Mouse (Mus musculus) macrophage (primary cell): ENCODE results near the gene Ppp1r1a. TPM values are rescaled to one million over a fixed set of nuclear protein-coding genes. Genes with fewer than 3 reads are reported as not detected.

Experiments
- H3K27ac ChIP-seq: fragments of 350-480 bp; formaldehyde crosslinking; 2 replicates; pipeline ENCODE4 v1.9.0; 2021
- H3K36me3 ChIP-seq: fragments of 350-480 bp; formaldehyde crosslinking; 2 replicates; pipeline ENCODE4 v1.9.0; 2021; ENCODE audit errors: inconsistent target
- H3K4me3 ChIP-seq: fragments of 350-480 bp; formaldehyde crosslinking; 2 replicates; pipeline ENCODE4 v1.9.0; 2021; ENCODE audit errors: inconsistent target
- H3K79me2 ChIP-seq: fragments of 350-480 bp; formaldehyde crosslinking; 2 replicates; pipeline ENCODE4 v1.9.0; 2021; ENCODE audit errors: inconsistent target
- WGBS: methylation state at CpG from one replicate; pipeline ENCODE4 v1.1.7; 2026; ENCODE audit warnings: inconsistent platforms; ENCODE audit not compliant: missing documents; 5-methylcytosine and 5-hydroxymethylcytosine counted together
- polyA plus RNA-seq: library from polyadenylated mRNA; stranded (reverse); fragments of 250-400 nt; gene quantifications from 3 replicates; pipeline ENCODE4 v1.2.4, GENCODE M21; 2018; ENCODE audit warnings: inconsistent platforms

The Ppp1r1a gene
- polyA plus RNA-seq, 1 experiment from 2014 or later = 0.29 TPM

DNA sequence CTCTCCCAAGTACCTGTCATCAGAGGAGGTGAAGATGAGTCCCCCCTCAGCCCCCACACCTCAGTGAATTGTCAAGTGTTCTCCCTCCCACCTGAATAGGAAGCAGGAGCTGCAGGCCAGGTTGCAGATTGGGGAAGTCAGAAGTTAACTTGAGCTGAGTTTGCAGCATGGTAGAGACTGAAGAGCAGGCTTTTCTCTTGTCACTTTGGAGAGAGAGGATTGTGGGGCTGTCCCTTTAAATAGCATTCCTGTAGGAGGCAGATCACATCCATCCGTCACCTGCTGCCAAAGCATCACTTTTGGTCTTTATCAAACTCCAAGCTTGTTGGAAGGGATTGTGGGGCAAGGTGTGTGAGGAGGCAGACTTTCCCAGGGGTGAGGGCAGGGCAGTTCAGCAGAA is 37.1 kb downstream of the Ppp1r1a start:
- H3K27ac ChIP-seq = no peak overlapping the region
- no peaks in the 10 kb centered on the region for H3K79me2 ChIP-seq
- peaks cover 64% of the 10 kb centered on the region for H3K36me3 ChIP-seq
- WGBS = 90% methylated on average over 1 of the region's 1 CpGs
- H3K4me3 ChIP-seq = no peak overlapping the region

DNA sequence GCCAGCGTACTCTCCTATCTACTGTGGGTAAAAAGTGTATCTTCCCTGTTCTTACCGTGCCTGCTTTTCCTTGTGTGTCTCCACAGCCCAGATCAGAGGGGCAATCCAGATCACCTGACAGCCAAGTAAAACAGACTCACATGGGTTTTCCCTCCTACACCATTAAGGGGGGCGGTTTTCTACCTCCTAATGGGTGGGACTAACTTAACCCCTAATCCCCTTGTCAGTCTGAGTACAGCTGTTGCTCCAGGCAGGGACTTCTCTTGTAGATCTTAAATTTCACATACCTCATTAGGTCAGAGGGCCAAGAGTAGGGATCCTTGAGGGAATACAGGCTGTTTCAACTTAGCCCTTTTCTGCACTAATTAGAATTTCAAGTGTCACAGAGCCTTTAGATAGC is 39.6 kb downstream of the Ppp1r1a start:
- Histone ChIP-seq H3K4me3 (no peak overlapping the region), H3K79me2 (no peaks in the 10 kb centered on the region; the same call in 1 of the 2 replicates), H3K27ac (no peak overlapping the region), H3K36me3 (peaks cover 63% of the 10 kb centered on the region)
- 95% methylated on average over 3 of the region's 3 CpGs for WGBS

DNA sequence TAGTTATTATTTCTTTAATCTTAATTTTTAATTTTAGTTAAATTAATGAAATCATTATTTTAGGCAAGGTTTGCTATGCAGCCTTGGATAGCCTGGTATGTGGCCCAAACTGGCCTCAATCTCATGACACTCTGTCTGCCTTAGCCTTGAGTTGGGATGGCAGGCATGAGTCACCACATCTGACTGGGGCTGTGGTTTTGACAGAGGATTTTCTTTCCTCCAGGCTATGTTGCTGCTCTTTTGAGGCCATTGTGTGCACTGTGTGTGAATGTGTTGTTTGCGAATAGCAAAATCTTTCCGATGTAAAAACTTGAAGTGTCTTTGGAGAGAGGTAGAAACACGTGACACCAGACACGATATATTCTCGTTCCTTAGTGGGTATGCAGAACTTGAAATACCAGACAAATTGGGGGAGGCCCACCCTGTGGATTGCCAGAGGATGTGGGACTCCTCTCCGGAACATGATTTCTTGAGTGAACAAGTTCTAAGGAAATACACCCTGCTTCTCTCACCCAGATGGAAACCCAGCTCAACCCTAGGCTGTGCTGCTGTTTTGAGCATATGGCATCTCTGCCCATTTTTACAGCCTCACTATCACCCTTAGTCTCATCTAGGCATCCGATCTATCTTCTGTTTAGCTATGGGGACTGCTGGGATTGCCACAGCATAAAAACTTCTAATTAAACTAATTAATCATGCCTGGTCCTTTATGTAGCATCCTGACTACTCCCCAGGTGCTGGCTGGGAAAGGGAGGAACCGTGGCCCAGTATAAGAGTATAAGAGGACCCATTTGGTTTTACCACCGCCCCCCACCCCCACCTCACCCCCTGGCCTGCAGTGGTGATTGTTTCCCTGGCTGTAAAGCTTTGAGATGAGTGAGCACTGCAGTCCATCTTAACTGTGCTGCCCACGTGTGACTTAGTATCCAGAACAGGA is 41.3 kb downstream of the Ppp1r1a start:
- Histone ChIP-seq H3K36me3 (peaks cover 80% of the 10 kb centered on the region), H3K27ac (peak overlapping the region; percentile 33), H3K4me3 (no peak overlapping the region), H3K79me2 (no peaks in the 10 kb centered on the region; the same call in 1 of the 2 replicates)
- WGBS = 93% methylated on average over 10 of the region's 10 CpGs

DNA sequence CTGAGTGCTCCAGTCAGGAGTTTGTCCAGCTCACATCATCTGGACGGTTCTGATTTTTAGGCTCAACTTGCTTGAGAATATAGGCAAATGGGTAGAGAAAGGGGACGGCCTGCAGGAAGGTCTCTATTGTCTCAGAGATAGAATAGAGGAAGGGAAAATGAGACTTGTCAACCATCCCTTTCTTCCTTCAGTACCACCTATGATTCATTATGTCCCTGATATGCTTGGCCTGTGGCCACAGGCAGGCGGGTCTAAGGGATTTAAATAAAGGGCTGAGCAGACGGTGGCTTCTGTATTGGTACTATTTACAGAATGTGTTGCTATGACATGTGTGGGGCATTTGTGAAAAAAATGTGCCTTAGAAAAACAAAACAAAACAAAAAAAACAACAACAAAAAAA is 49.5 kb downstream of the Ppp1r1a start:
- Histone ChIP-seq H3K79me2 (peaks cover 16% of the 10 kb centered on the region; the same call in 1 of the 2 replicates), H3K27ac (no peak overlapping the region), H3K36me3 (peaks cover 69% of the 10 kb centered on the region), H3K4me3 (no peak overlapping the region)
- 68% methylated on average over 4 of the region's 4 CpGs for WGBS

DNA sequence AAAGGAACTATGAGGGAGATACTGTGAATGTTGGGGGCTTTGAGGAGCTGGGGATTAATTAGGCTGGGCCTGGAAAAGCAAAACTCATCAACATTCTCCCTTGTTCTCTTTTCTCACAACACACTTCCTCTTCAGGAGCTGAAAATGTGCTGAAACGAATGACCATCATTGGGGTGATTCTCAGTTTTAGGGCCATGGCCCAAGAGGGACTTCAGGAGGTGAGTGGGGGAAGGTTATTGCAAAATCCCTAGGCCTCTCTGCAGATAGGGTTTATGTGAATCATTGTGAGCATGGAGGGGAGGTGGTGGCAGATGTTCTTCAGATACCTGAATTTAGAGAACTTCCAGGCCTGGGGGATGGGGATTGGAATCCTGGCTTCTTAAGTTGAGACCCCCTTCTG is 51.1 kb downstream of the Ppp1r1a start:
- Histone ChIP-seq H3K79me2 (peaks cover 31% of the 10 kb centered on the region; the same call in 1 of the 2 replicates), H3K27ac (peak overlapping the region; percentile 61), H3K4me3 (no peak overlapping the region), H3K36me3 (peaks cover 69% of the 10 kb centered on the region)
- 0% methylated on average over 1 of the region's 1 CpGs for WGBS

DNA sequence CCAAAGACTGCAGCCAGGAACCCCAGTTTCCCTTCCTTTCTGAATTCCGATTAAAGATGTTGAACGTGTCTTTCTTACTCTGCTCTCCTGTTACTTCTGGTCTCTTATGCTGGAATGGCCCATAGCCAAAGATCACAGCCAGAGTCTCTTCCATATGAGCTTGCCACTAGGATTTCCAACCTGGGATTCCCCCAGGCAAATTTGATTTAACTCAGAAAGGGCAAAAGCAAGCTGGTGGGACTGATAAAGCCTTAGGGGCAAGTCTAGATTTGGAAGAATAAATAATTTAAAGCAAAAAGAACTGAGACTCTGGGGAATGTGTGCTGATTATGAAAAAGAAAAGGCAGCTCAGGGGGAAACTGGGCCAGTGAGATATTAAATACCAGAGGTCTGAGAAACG is 52.7 kb downstream of the Ppp1r1a start:
- no peak overlapping the region for H3K4me3 ChIP-seq
- H3K36me3 ChIP-seq = peaks cover 69% of the 10 kb centered on the region
- 93% methylated on average over 3 of the region's 3 CpGs for WGBS

DNA sequence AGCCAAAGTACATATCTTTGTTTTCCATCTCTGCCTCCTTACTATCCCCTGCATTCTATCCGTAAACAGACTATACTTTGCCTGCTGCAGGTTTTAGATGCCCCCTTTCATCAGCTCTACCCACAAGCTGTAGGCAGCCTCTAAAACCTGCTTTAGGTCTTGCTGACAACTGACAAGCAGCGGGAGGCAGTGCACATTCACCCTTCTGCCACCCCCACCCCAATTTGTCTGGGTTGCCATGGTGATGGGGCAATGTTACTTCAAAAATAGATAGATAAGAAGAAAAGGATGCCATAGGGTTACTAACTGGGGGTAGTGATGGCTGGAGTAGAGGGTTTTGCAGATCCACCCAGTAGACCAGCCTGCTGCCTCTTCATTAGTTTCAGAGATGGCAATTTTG is 53.3 kb downstream of the Ppp1r1a start:
- H3K36me3 ChIP-seq = peaks cover 68% of the 10 kb centered on the region

More for the DNA sequence above, 52.7 kb downstream of the Ppp1r1a start:
- H3K79me2 ChIP-seq = peaks cover 24% of the 10 kb centered on the region; the same call in 1 of the 2 replicates
- no peak overlapping the region for H3K27ac ChIP-seq

DNA sequence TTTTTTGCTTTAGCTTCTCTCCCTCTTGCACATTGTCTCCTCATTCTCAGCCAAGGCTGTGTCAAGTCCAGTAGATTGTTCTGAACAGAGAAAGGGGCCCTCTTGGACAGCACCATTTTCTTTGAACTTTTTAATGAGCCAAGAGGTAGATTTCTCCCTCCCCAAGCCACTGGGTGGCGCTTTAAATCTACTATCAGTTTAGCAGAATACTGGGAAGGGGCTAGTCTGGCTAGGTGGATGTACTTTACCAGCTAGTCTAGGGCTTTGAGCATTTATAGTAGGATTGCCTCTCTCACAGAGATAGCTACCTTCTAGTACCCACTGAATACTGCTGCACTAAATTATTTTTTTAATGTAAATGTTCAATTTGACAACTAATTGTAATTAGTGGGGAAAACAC is 55.3 kb downstream of the Ppp1r1a start:
- 70% methylated on average over 1 of the region's 1 CpGs for WGBS
- H3K4me3 ChIP-seq = no peak overlapping the region
- peaks cover 84% of the 10 kb centered on the region for H3K36me3 ChIP-seq
- H3K79me2 ChIP-seq = peaks cover 28% of the 10 kb centered on the region; the same call in 1 of the 2 replicates
- no peak overlapping the region for H3K27ac ChIP-seq

More for the DNA sequence above, 53.3 kb downstream of the Ppp1r1a start:
- Histone ChIP-seq H3K27ac (no peak overlapping the region), H3K4me3 (no peak overlapping the region), H3K79me2 (peaks cover 24% of the 10 kb centered on the region; the same call in 1 of the 2 replicates)
- WGBS = 100% methylated on average over 2 of the region's 2 CpGs

Other genes starting within 250 kb of the Ppp1r1a start
- 0.93 to 14.5 TPM (median 3.7 TPM) in 3 replicates for gene Gpr84, start 227.4 kb downstream of the Ppp1r1a start, polyA plus RNA-seq
- gene Zfp385a, start 197.9 kb downstream of the Ppp1r1a start, polyA plus RNA-seq = 38.1 to 73.9 TPM (median 63.3 TPM) in 3 replicates
- gene Itga5, start 171.2 kb downstream of the Ppp1r1a start, polyA plus RNA-seq = 24.4 to 49.9 TPM (median 30.3 TPM) in 3 replicates
- not detected in 3 replicates for gene Gtsf1, start 107.5 kb downstream of the Ppp1r1a start, polyA plus RNA-seq
- not detected in 3 replicates for gene Gtsf2, start 89.5 kb downstream of the Ppp1r1a start, polyA plus RNA-seq
- 290 to 353 TPM (median 316 TPM) in 3 replicates for gene Nckap1l, start 84.2 kb downstream of the Ppp1r1a start, polyA plus RNA-seq
- 11.3 to 21.5 TPM (median 12.8 TPM) in 3 replicates for gene Pde1b, start 35.0 kb downstream of the Ppp1r1a start, polyA plus RNA-seq
- gene Glycam1, start 27.1 kb upstream of the Ppp1r1a start, polyA plus RNA-seq = not detected in 3 replicates
- gene Mucl1, start 217.5 kb upstream of the Ppp1r1a start, polyA plus RNA-seq = not detected in 3 replicates